Mouse (Mus musculus) layer of hippocampus, postnatal 10 days (tissue): ENCODE results near the gene Cdca3. TPM values are rescaled to one million over a fixed set of nuclear protein-coding genes. Genes with fewer than 3 reads are reported as not detected.
"Not testable (repeated sequence)": the region's sequence is repeated elsewhere in the genome, so short reads cannot be mapped to it uniquely, and the experiment has no call there.

Experiments
- DNase-seq, 2 experiments: peaks; one replicate each; pipeline ENCODE4 v3.0.0; 2021; ENCODE audit warnings: low spot score in 2 of 2
- long read RNA-seq: library from polyadenylated mRNA; stranded (forward); transcript quantifications from one replicate; pipeline ENCODE4 v2.0.0, GENCODE M21; 2023
- total RNA-seq, 2 experiments: library from RNA; stranded (reverse); gene quantifications; 2 replicates each; pipeline ENCODE4 v1.2.3; 2021

Gene Cdca3
- 1 to 10 TPM; 5.4 to 6.1 TPM for total RNA-seq
- long read RNA-seq, partial matches to known transcripts = 0 of 3 reads
- long read RNA-seq, other reads (novel, unspliced or antisense) = 1 of 3 reads

DNA sequence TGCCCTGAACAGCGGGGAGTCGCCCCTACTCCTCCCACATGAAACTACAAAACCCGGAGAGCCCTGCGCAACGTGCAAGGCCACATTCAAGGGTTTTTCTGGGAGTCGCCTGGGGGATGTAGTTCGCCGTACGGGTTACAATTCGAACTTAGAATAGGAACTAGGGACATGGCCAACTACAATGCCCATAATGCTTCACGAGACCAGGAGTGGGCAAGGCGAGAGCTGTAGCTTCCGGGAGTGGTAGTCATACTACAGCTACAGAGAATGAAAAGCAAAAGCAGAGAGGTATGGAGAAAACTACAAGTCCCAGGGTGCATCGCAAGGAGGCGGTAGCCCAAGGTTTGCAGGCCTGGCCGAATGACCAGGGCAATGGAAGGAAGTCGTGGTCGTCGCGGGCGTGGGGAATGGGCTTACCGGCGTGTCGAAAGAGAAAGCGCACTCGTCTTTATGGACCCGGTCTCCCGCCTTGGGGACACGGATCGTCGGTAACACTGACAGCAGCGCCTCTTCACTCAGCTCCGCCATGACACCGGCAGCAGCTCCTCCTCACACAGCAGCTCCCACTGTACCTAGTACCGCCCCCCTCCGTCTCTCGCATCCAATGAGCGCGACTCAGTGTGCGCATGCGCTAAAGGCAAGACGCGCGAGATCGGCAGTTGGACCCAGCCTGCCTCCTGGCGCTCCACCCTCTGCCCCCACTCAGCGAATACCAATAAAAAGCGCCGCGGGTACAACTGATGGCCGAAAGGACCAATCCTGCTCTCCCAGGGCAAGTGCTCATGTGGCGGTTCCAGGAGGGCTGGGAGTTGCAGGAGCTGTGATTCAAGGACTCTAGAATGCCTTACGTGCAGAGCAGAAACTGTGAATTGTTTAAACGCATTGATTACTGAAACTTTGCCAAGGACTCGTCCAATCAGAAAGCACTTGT lies at the start of gene Cdca3, which contains the start of gene Usp5:
Gene Cdca3, plus strand, starts transcription at position 680 of the 931 bp plus-strand sequence.
Gene Usp5, minus strand, starts transcription at position 617 of the 931 bp plus-strand sequence.
- DNase-seq = peak; percentile 96 to 98

DNA sequence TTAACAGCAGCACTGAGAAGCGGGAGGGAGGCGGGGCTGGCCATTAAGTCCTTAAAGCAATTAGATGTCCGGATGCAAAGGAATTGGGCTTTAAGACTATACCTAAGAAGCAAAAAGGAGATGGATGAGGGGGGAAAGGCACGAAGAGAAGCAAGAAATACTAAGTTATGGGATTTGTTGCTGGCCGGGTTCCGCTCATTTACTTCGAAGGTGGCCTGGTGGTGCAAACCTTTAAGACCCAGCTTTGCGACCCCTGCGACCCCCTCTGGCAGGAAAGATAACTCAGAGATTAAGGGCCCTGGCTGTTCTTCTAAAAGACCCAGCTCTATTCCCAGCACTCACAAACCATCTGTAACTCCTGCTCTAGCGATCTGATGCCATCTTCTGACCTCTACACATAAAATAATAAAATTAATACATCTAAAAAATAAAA lies 49.3 kb upstream of the Cdca3 start:
- DNase-seq = no peak

DNA sequence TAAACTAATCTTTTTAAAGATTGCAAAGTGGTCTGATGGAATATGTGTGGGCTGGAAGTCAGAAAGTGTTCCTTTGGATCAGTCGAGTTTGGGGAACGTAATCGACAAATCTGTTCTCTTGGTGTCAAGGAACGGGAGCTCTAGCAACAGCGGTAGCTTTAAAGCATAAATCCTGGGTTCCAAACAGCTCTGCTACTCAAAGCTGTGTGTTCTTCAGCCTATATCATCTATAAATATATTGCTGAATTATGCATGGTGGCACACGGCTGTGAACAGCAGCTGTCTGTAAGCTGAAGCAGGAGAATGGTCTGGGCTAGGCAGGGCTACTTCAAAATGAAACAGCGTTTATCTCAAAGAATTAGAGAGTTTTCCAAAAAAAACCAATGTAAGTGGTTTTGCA lies 48.4 kb upstream of the Cdca3 start:
- no peak for DNase-seq

DNA sequence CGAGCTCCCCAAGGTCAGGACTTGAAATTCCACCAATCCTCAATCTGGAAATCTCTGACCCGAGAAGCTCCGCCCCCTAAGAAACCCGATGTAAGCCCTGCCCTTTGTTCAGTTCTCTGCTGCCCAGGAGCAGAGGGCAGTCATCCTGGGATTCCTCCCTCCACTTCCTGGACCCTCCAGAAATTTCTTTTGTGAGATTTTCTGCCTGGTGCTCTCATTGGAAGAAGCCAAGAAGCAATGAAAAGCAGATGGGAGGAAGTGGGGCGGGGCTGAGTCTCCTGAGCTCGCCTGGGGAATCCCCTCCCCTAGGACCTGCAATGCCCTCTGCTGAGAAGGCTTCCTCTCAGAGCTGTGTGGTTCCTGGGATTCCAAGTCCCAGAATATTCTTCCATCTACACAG lies 46.9 kb upstream of the Cdca3 start:
- no peak for DNase-seq

DNA sequence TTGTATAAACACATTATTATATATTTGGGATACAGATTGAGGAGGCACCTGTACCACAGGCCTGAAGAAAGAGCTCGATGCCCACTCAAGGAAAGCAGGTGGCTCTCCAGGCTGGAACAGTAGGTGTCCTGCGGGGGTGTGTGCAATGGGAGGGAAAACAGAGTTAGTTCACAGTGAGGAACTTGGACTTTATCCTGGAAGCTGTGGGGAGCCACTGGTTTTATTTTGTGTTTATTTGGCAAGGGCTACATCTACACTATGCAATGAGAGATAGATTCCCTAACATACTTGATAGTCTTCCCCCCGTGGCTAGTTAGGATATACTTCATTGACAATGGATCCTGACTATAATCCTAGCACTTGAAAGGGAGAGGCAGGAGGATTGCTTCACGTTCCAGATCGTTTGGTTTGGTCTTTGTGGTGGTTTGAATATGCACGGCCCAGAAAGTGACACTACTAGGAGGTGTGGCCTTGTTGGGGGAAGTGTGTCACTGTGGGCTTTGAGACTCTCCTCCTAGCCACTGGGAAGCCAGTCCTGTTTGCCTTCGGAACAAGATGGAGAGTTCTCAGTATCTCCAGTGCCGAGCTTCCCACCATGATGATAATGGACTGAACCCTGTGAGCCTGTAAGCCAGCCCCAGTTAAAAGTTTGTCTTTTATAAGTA lies 42.5 kb upstream of the Cdca3 start:
- no peak for DNase-seq

DNA sequence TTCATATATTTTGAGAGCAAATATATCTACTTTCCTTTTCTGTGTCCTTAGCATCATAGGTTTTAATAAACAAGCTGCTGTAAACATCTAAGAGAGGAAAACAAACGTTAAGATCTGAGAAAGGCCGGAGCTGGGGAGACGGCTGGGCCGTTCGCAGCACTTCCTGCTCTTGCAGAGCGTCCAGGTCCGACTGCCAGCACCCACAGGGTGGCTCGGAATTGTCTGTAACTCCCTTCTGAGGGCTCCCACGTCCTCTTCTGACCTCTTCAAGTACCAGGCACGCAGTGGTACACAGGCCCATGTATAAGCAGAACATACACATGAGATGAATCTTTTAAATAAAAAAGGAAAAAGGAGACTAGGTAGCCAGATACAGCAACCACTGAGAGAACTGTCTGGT lies 41.6 kb upstream of the Cdca3 start:
- no peak for DNase-seq

DNA sequence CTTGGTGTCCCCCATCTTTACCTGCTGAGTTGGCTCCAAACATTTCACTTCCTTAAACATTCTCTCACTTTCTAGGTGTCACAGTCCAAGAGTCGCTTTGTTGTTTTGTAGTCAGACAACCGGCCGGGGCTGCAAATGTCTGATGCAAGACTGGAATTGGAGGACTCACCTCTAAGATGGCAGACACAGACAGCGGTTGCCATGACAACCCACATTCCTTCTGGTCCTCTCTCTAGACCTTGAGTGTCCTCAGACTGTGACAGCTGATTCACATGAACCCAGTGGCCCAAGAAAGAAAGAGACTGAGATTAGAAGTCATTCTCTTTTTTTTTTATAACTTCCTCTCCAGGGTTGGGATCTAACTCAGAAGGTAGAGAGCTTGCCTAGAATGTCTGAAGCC lies 39.8 kb upstream of the Cdca3 start:
- DNase-seq = no peak

DNA sequence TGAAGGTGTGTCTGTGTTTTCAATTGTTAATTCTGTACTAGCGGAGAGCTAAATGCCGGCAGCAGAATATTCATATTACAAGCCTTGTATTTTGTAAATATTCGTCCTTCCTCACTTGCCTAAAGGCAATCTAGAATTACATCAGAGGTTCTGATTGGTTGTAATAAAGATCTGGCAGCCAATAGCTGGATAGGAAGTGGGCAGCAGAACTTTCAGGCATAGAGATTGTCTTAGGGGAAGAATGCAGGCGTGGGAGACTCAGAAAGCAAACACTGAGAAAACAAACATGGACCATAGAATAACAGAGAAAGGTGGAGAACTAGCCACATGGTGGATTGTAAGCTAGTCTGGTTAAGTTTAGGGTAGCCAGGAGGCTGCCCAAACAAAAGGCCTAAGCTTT lies 39.2 kb upstream of the Cdca3 start:
- no peak for DNase-seq

DNA sequence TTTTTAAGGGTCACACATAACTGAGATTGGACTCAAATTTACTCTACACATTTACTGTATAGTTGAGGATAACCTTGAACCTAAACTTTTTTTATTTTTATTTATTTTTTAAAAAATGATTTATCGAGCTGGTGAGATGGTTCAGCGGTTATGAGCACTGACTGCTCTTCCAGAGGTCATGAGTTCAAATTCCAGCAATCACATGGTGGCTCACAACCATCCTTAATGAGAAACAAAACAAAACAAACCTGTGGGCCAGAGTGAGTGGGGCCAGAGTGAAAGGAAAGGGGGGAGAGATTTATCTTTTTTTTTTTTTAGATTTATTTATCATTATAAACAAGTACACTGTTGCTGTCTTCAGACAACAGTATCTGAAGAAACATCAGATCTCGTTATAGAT lies 37.4 kb upstream of the Cdca3 start:
- DNase-seq = no peak

DNA sequence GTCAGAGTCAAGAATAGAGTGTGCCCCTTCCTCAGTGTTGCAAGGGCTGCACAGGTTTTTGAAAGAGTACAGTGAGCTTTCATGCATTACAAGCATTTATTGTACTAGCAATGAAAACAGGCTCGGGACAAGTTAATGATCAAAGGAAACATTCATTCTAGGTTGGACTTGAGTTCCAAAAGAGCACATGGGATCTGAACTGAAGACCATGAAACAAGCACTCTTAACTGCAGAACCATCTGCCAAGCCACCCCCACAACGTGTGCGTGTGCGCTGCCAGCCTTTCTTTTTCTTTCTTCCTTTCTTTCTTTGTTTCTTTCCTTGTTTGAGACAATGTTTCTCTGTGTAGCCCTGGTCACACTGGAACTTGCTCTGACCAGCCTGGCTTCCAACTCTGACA lies 33.6 kb upstream of the Cdca3 start:
- DNase-seq = no peak

DNA sequence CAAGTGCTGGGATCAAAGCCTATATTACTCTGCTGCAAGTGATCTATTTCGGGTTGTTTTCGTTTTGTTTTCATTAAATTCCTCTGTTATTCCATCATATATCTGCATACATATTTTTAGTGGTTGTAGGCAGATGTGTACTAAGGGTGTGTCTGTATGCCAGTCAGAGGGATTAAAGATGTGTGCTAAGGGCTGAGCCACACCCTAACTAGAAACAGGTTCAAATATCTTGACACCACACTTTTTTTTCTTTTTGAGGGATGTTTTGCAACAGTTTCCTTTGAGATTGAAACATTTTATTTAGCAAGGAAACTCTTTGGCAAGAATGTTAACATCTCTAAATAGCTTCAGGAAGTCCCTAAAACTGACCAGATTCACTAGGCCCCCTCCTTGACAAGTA lies 33.1 kb upstream of the Cdca3 start:
- no peak for DNase-seq

DNA sequence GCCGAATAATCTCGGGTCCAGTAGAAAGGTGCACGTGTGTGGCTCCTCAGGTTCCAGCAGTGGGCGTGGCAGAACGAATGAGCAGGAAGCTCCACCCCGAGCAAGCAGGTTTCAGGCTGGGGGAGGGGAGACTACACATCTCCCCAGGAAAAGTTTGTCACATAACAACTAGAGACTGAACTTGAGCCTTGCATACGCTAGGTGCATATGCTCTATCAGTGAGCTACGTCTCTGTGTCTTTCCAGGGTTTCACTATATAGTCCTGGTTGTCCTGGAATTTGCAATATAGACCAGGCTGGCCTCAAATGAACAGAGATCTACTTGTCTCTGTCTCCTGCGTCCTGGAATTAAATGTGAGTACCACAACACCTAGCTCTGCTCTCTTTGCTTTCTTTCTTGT lies 26.9 kb upstream of the Cdca3 start:
- not testable (repeated sequence) for DNase-seq

DNA sequence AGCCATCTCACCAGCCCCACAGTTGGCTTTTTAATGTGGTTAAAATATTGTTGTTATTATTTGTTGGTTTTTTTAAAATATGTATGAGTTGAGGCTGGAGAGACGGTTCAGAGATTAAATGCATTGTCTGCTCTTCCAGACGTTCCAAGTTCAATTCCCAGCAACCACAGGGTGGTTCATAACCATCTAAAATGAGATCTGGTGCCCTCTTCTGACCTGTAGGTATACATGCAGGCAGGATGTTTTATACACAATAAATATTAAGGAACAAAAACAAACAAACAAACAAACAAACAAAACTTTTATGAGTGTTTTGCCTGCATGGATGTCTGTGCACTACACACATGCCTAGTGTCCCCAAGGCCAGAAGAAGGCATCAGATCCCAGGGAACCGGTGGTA lies 26.3 kb upstream of the Cdca3 start:
- DNase-seq = no peak

DNA sequence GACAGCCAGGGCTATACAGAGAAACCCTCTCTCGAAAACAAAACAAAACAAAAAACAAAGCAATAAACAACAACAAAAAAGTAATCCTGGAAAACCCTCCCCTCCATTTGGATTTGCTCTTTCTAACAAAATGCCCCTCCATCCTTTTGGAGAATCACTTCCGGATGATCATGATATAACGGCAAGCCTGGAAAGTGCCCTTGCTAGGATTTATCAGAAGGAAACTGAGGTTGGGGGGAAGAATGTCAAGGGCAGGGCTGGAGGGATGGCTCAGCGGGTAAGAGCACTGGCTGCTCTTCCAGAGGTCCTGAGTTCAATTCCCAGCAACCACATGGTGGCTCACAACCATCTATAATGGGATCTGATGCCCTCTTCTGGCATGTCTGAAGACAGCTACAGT lies 25.7 kb upstream of the Cdca3 start:
- DNase-seq = not testable (repeated sequence)

DNA sequence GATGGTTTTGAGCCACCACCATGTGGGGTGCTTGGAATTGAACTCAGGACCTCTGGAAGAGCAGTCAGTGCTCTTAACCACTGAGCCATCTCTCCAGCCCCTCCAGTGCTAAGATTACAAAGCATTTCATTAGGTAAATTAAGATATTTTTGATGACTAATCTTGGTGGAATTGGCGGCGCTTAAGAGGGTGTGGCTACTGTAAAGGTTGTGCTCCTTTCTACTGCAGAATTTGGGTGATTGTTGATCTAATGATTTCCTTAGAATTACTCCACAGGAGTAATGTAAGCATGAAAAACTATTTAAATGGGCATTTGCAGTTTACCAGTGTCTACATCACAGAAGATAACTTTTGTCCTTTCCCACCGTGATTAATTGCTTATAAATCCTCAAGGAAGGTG lies 25.0 kb upstream of the Cdca3 start:
- DNase-seq = no peak

DNA sequence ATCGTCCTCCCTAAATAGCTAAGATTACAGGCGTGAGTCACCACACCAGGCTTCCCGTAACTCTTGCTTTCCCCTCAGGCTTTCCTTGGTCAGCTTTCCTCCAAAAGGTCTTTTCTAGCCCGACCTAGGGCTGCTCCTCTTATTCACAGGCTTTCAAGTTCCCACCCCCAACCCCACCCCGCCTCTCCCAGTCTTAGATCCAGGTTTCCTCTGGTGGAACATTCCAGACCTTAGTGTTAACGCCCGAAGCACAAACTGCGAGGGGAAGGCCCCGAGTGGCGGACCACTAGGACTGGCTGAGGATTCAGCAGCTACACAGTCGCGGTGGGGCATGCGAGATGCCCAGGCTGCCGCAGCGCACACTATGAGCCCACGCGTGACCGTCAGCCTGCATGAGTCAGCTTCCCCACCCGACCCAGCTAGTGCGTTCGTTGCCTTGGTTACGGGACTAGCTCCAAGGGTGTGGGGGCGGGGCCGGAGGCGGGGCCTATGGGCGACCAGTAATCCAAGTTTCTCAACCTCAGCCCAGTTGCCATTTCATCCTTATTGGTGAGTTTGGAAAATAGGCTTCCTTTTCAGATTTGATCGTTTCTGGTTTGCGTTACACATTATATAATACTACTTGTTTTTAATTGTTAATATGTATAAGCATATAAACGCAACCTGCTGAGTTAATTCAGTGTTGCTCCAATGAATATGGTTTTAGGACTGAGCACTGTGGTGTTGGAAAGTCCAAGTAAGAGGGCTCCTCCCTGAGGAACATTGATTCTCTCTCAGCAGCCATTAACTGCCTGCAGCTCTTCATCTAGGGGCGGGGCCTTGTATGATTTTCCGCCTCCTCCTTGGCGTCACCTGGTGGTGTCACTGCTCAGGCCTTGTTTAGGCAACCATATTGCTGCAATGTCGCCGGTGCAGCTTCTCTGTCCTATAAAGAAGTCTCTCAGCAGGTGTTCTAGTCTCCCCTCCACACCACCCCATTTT lies 23.7 kb upstream of the Cdca3 start:
- peak; percentile 94 to 97 for DNase-seq

DNA sequence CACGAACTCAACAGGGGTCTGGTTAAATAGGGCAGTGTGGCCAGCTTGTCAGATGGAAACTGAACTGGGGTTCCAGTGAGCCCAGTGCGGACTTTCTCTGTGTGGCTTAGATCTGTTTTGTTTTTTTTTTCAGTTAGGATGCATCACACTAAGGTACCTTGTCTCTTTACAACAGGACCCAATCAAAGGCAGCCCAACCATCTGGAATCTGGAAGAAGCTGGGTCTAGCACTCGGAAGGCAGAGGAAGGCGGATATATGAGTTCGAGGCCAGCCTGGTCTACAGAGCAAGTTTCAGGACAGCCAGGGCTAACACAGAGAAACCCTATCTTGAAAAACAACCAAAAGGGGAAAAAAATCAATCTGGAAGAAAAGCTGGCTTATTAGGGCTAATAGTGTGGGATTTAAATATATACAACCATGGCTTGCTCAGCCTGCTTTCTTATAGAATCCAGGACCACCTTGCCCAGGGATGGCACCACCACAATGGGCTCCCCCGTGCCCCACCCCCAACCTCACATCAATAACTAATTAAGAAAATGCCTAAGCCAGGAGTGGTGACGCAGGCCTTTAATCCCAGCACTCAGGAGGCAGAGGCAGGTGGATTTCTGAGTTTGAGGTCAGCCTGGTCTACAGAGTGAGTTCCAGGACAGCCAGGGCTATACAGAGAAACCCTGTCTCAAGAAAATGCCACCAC lies 22.8 kb upstream of the Cdca3 start:
- DNase-seq = no peak

DNA sequence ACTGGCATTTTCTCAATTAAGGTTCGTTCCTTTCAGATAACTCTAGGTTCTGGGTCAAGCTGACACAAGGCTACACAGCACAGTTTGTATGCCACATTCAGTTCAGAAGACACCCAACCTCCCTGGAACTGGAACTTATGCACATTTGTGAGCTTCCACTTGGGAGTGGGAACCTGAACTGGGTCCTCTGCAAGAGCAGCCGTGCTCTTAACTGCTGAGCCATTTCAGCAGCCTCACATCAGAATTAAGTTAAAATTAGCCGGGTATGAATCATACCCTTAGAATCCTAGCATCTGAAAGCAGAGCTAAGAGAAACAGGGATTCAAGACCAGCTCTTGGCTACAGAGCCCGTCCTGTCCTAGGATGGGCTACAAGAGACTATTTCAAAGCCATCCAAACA lies 22.0 kb upstream of the Cdca3 start:
- no peak for DNase-seq

DNA sequence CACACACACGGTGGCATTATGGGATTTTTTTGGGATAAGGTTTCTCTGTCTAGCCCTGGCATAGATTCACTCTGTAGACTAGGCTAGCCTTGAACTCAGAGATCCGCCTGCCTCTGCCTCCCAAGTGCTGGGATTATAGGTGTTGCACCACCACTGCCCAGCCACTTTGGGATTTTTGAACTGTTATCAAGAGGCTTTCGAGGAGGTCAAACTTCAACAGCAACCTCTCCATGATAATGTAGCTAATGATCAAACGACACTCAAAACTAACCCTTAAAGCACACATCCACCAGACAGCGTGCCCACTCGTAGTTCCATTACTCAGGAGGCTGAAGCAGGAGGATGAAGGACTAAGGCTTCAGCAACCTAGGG lies 21.4 kb upstream of the Cdca3 start:
- DNase-seq = no peak

DNA sequence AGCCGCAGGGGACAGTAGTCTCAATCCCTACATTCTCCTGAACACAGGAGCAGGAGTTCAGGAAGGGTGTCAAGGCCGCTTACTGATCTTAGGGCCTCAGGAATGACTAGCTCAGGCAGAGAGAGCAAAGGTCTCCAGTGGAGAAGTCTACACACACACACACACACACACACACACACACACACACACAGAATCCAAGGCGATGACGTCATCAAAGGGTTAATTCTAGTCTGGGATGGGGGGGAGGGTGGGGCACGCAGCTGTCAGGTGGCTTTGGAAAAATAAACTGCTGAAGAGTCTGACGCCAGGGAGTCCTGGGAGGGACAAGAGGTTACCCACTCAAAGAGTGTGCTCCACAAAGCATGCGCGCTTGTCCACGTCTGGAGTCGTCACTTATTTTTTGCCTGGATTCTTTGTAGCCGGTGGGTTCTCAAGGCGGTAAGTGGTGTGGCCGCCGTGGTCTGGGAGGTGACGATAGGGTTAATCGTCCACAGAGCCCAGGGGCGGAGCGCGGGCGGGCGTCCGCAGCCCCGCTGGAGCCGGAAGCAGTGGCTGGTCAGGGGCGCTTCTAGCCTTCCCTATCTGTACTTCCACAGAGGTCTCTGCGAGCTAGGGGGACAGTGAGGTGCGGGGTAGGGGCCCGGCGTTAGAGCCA lies 20.9 kb upstream of the Cdca3 start, which contains the start of gene Spsb2:
Gene Spsb2, plus strand, starts transcription at position 304 of the 655 bp plus-strand sequence.
- DNase-seq = peak; percentile 60 to 72
